In genomic region chr16:73310096-73310495, GRCm38 (mm10) we compare ENCODE assay signal across 27 mouse cellular contexts.
A peak's percentile ranks its signal among the peaks of the same experiment; 100 is the strongest.
DNase-seq lines count a peak whose midpoint lies in the region; ATAC-seq and TF ChIP-seq lines count a peak whose summit lies in the region.
"Had no signal": no experiment of that assay in that cellular context is flagged by ENCODE, and none has a peak within 500 bp of the region (broad histone marks: within the 10 kb centered on the region; RNA-seq: fewer than 3 reads in every experiment).

No protein-coding gene starts in this region.

- no peak overlapping the region for H3K9ac ChIP-seq in forebrain, embryonic 14.5 days (ENCODE audit: low read length)
- no peak overlapping the region for H3K9ac ChIP-seq in forebrain, embryonic 12.5 days
- H3K9ac ChIP-seq in forebrain, postnatal 0 days: no peak overlapping the region
- H3K9ac ChIP-seq in forebrain, embryonic 13.5 days: no peak overlapping the region
- no peak overlapping the region for H3K9ac ChIP-seq in midbrain, postnatal 0 days (replicated peaks; ENCODE audit: low read length, poor library complexity, severe bottlenecking)
- H3K9ac ChIP-seq: embryonic facial prominence, embryonic 15.5 days; hindbrain, embryonic 12.5 days; hindbrain, embryonic 15.5 days had no signal

- DNase-seq in forebrain, embryonic 14.5 days (ENCODE audit: low spot score): peak; percentile 64
- peak; percentile 21 for DNase-seq in forebrain, postnatal 0 days
- DNase-seq in midbrain, postnatal 0 days (ENCODE audit: low spot score): peak; percentile 15
- DNase-seq in midbrain, embryonic 10.5 days (ENCODE audit: low spot score): no peak
- peak; percentile 79 for DNase-seq in brain, embryonic 14.5 days (ENCODE audit: low read depth)
- DNase-seq in gastrocnemius, postnatal 4 days (ENCODE audit: low spot score in 2 of 2): no peak
- DNase-seq: adrenal gland, adult 8-10 months; adrenal gland, postnatal 25 days; B cell, adult 2 months; cerebellum, adult 11-12 months; cerebellum, adult 8-10 months; cerebellum, postnatal 10 days; cerebellum, postnatal 36 days; embryo, embryonic 11 days; gastrocnemius, postnatal 10 days; gastrocnemius, postnatal 36 days; heart, adult 11 months; kidney, adult 2 months had no signal

- H3K27me3 ChIP-seq in forebrain, embryonic 14.5 days (replicated peaks; ENCODE audit: control insufficient read depth, insufficient read depth, low read length): no peaks in the 10 kb centered on the region
- H3K27me3 ChIP-seq in forebrain, embryonic 12.5 days: no peaks in the 10 kb centered on the region
- no peaks in the 10 kb centered on the region for H3K27me3 ChIP-seq in forebrain, postnatal 0 days (ENCODE audit: insufficient read depth, low read length)
- no peaks in the 10 kb centered on the region for H3K27me3 ChIP-seq in forebrain, embryonic 13.5 days
- no peaks in the 10 kb centered on the region for H3K27me3 ChIP-seq in midbrain, postnatal 0 days (ENCODE audit: insufficient read depth, low read length)
- no peaks in the 10 kb centered on the region for H3K27me3 ChIP-seq in midbrain, embryonic 10.5 days (ENCODE audit: low read depth, poor library complexity, severe bottlenecking)
- H3K27me3 ChIP-seq: CH12.LX; embryonic facial prominence, embryonic 15.5 days; hindbrain, embryonic 12.5 days; hindbrain, embryonic 15.5 days had no signal

- no peak for TF ChIP-seq CTCF in forebrain, postnatal 0 days (IDR thresholded peaks at IDR 0.05; ENCODE audit: low read depth)
- TF ChIP-seq CTCF in midbrain, postnatal 0 days (IDR thresholded peaks at IDR 0.05): no peak
- no peak for TF ChIP-seq CTCF in brain, embryonic 14.5 days (IDR thresholded peaks at IDR 0.05; ENCODE audit: borderline replicate concordance, extremely low read depth, insufficient read depth, insufficient read length)

- H3K9me3 ChIP-seq in forebrain, embryonic 14.5 days (replicated peaks; ENCODE audit: control insufficient read depth, low read length): no peaks in the 10 kb centered on the region
- no peaks in the 10 kb centered on the region for H3K9me3 ChIP-seq in forebrain, embryonic 12.5 days
- H3K9me3 ChIP-seq in forebrain, postnatal 0 days (ENCODE audit: low read length): no peaks in the 10 kb centered on the region
- no peaks in the 10 kb centered on the region for H3K9me3 ChIP-seq in forebrain, embryonic 13.5 days (replicated peaks)
- no peaks in the 10 kb centered on the region for H3K9me3 ChIP-seq in midbrain, postnatal 0 days (ENCODE audit: low read length)
- H3K9me3 ChIP-seq in midbrain, embryonic 10.5 days (replicated peaks): no peaks in the 10 kb centered on the region
- H3K9me3 ChIP-seq: embryonic facial prominence, embryonic 15.5 days; G1E; hindbrain, embryonic 12.5 days; hindbrain, embryonic 15.5 days had no signal

- ATAC-seq in forebrain, embryonic 14.5 days: no peak
- ATAC-seq in forebrain, embryonic 12.5 days (ENCODE audit: low FRiP score): no peak
- no peak for ATAC-seq in forebrain, postnatal 0 days
- ATAC-seq in forebrain, embryonic 13.5 days: no peak
- no peak for ATAC-seq in midbrain, postnatal 0 days (ENCODE audit: low FRiP score)
- ATAC-seq: intestine, postnatal 0 days had no signal

- H3K36me3 ChIP-seq in forebrain, embryonic 14.5 days (ENCODE audit: control insufficient read depth, insufficient read depth, low read length): no peaks in the 10 kb centered on the region
- no peaks in the 10 kb centered on the region for H3K36me3 ChIP-seq in forebrain, embryonic 12.5 days (replicated peaks)
- no peaks in the 10 kb centered on the region for H3K36me3 ChIP-seq in forebrain, postnatal 0 days (ENCODE audit: insufficient read depth)
- no peaks in the 10 kb centered on the region for H3K36me3 ChIP-seq in forebrain, embryonic 13.5 days (ENCODE audit: poor library complexity, severe bottlenecking)
- no peaks in the 10 kb centered on the region for H3K36me3 ChIP-seq in midbrain, postnatal 0 days (ENCODE audit: insufficient read depth, low read length)
- H3K36me3 ChIP-seq in midbrain, embryonic 10.5 days: no peaks in the 10 kb centered on the region
- H3K36me3 ChIP-seq: embryonic facial prominence, embryonic 15.5 days; G1E; hindbrain, embryonic 12.5 days; hindbrain, embryonic 15.5 days had no signal

- H3K27ac ChIP-seq in forebrain, embryonic 14.5 days (ENCODE audit: low read depth, low read length): no peak overlapping the region
- H3K27ac ChIP-seq in forebrain, embryonic 12.5 days: no peak overlapping the region
- no peak overlapping the region; the same call in 1 of the 2 replicates for H3K27ac ChIP-seq in forebrain, postnatal 0 days (ENCODE audit: low read depth, low read length)
- H3K27ac ChIP-seq in forebrain, embryonic 13.5 days: no peak overlapping the region
- H3K27ac ChIP-seq in midbrain, postnatal 0 days (ENCODE audit: low read depth, low read length): no peak overlapping the region
- no peak overlapping the region for H3K27ac ChIP-seq in midbrain, embryonic 10.5 days (replicated peaks)
- H3K27ac ChIP-seq: embryonic facial prominence, embryonic 15.5 days; hindbrain, embryonic 12.5 days; hindbrain, embryonic 15.5 days had no signal

- 56% methylated on average over 5 of the region's 5 CpGs for WGBS in forebrain, embryonic 14.5 days
- WGBS in forebrain, embryonic 12.5 days: 62% methylated on average over 5 of the region's 5 CpGs
- 30% methylated on average over 5 of the region's 5 CpGs for WGBS in forebrain, postnatal 0 days
- WGBS in forebrain, embryonic 13.5 days: 68% methylated on average over 5 of the region's 5 CpGs
- WGBS in midbrain, postnatal 0 days: 37% methylated on average over 5 of the region's 5 CpGs
- 87% methylated on average over 5 of the region's 5 CpGs for WGBS in midbrain, embryonic 10.5 days

- no peak for TF ChIP-seq POLR2A in brain, embryonic 14.5 days (IDR thresholded peaks at IDR 0.05; ENCODE audit: borderline replicate concordance, extremely low read depth, insufficient read depth, insufficient read length, poor library complexity, severe bottlenecking)

- H3K4me1 ChIP-seq in forebrain, embryonic 14.5 days (ENCODE audit: control insufficient read depth, insufficient read depth, low read length): no peaks in the 10 kb centered on the region
- H3K4me1 ChIP-seq in forebrain, embryonic 12.5 days: no peaks in the 10 kb centered on the region
- no peaks in the 10 kb centered on the region for H3K4me1 ChIP-seq in forebrain, postnatal 0 days (ENCODE audit: insufficient read depth)
- no peaks in the 10 kb centered on the region for H3K4me1 ChIP-seq in forebrain, embryonic 13.5 days
- H3K4me1 ChIP-seq in midbrain, postnatal 0 days (ENCODE audit: insufficient read depth, low read length): no peaks in the 10 kb centered on the region
- H3K4me1 ChIP-seq in midbrain, embryonic 10.5 days: no peaks in the 10 kb centered on the region
- H3K4me1 ChIP-seq: embryonic facial prominence, embryonic 15.5 days; hindbrain, embryonic 12.5 days; hindbrain, embryonic 15.5 days had no signal

- H3K4me3 ChIP-seq in forebrain, embryonic 14.5 days (ENCODE audit: low read depth, low read length): no peak overlapping the region
- no peak overlapping the region for H3K4me3 ChIP-seq in forebrain, embryonic 12.5 days (replicated peaks)
- H3K4me3 ChIP-seq in forebrain, postnatal 0 days (ENCODE audit: low read depth, low read length): no peak overlapping the region
- no peak overlapping the region for H3K4me3 ChIP-seq in forebrain, embryonic 13.5 days
- no peak overlapping the region for H3K4me3 ChIP-seq in midbrain, postnatal 0 days (ENCODE audit: low read depth, low read length)
- H3K4me3 ChIP-seq in midbrain, embryonic 10.5 days: no peak overlapping the region
- H3K4me3 ChIP-seq: embryonic facial prominence, embryonic 15.5 days; hindbrain, embryonic 12.5 days; hindbrain, embryonic 15.5 days had no signal

- H3K4me2 ChIP-seq in forebrain, embryonic 14.5 days (ENCODE audit: low read length): no peak overlapping the region
- no peak overlapping the region for H3K4me2 ChIP-seq in forebrain, embryonic 12.5 days
- H3K4me2 ChIP-seq in forebrain, postnatal 0 days (ENCODE audit: low read depth): peak overlapping the region; percentile 26; the same call in 1 of the 2 replicates
- H3K4me2 ChIP-seq in forebrain, embryonic 13.5 days: no peak overlapping the region
- no peak overlapping the region for H3K4me2 ChIP-seq in midbrain, postnatal 0 days (ENCODE audit: low read depth, low read length, poor library complexity, severe bottlenecking)
- H3K4me2 ChIP-seq: embryonic facial prominence, embryonic 15.5 days; heart, embryonic 11.5 days; hindbrain, embryonic 12.5 days; hindbrain, embryonic 15.5 days had no signal

Comparison
In these comparisons a context has a peak if more than half of its experiments do, and no peak if none do; other contexts are left out.
1. DNase-seq: peak in forebrain, embryonic 14.5 days (single experiment), forebrain, postnatal 0 days (single experiment), midbrain, postnatal 0 days (single experiment) and brain, embryonic 14.5 days (single experiment); none in midbrain, embryonic 10.5 days (single experiment) and gastrocnemius, postnatal 4 days (0 of 2).